Mouse (Mus musculus): ENCODE measurements around the gene Zbtb16.

DNA sequence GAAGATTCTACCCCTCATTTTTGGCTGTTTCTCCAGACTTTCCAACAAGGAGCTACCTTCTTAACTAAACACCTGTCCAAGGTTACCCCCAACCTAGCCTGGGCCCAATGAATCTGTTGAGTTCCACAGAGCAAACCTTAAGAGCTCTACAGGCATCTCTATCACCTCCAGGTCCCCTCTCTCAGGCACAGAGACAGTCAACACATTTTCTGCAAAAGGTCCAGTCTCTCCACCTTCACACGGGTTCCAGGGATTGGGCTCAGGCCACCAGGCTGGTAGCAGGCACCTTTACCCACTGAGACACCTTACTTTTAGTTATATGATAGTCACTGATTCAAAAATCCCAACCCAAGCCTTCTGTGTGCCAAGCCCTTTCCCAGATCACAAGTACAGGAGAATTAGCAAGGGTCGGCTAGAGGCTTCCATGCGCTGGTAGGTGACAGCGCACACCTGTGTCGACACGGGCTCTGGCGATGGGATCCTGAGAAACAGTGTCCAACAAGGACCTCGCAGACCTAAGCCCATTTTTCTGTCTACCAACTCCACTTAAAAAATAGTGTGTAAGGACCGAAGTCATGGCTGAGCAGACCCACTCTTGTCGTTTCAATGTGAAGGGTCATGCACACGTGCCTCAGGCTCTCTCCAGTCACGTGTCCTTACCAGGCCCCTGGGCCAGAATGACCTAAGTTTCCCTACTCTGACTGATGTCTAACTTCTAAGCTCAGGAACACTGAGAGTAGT is 101.1 kb downstream of the Zbtb16 start:
- no peak for TF ChIP-seq HCFC1 (IDR thresholded peaks at IDR 0.05; ENCODE audit: borderline replicate concordance, insufficient read depth, low read length)
- no peak for TF ChIP-seq ZNF384 (IDR thresholded peaks at IDR 0.05; ENCODE audit: low read depth, low read length)
- TF ChIP-seq ZC3H11A (IDR thresholded peaks at IDR 0.05; ENCODE audit: borderline replicate concordance, low read depth, low read length): no peak
- no peak for TF ChIP-seq MAFK (IDR thresholded peaks at IDR 0.05; ENCODE audit: insufficient read depth, low read depth, low read length)
